Mouse (Mus musculus): Measurements from ENCODE around the gene Nts. TPM values are rescaled to one million over a fixed set of nuclear protein-coding genes. Genes with fewer than 3 reads are reported as not detected.

Gene Nts
- polyA plus RNA-seq (2014; fragmentation: Illumina TruSeq; extraction: RNeasy Lipid Tissue Mini Kit (QIAGEN cat#74804)), result 1.7 TPM

DNA sequence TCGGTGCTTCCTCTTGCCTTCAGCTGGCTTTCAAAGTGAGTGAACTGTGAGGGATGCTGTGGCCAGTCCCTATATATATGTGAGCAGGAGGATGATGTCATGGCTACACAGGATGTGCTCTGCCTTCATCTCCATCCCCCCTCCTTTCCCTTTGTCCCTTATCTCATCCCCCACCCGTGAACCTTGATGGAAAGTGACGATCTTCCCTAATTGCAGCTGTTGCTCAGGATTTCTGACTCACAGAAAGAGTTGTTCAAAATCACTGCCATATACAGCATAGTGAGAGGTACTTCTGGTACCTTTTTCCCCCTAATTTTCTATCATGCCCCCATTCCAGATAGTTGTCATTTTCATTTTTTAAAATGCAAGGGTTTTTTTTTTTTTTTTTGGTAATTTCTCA is at the start of gene Nts:
Nts (minus strand) TSS at position 101 of the 400 bp plus-strand sequence.

DNA sequence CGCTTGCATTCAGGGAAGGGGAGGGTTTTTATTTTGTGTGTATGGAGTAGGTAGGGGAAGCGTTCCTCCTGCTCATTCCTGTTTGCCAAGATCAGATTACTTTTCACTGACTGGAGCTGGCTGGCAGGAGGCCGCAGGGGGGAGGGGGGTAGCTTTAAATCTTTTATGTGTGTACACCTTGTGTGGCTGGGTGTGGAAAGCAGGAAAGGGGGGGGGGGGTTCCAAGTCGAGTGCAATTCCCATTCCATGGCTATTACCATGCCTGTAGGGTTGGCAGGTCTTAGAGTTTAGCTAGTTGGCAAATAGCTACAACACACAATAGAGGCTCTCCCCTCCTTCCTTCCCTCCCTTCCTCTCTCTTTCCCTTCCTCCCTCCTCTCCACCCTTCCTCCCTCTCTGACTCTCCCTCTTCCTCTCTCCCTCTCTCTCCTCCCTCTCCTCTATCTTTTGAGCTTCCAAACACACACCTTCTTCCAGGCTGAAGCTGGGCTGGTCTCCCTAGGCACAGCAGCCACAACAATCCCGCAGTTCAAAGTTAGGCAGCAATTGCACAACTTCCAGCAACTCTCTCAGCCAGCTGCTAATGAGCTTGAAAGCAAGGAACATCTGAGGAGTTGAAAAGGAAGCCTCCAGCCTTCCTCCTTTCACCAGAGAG is 21.6 kb upstream of the Nts start, which contains the start of gene Rassf9:
Rassf9 (plus strand) TSS at position 416 of the 655 bp plus-strand sequence.

Other genes starting within 250 kb of the Nts start
- 8.3 TPM for gene Rassf9, start 21.7 kb upstream of the Nts start, polyA plus RNA-seq (2014; fragmentation: Illumina TruSeq; extraction: RNeasy Lipid Tissue Mini Kit (QIAGEN cat#74804))